Mouse (Mus musculus) A20 (cell line): ENCODE data around the gene Ptch2.

ENCODE experiments used
- DNase-seq: peaks from one replicate; pipeline ENCODE4 v3.0.0-alpha.2; 2011; ENCODE audit warnings: low read depth, low spot score

Gene Ptch2

DNA sequence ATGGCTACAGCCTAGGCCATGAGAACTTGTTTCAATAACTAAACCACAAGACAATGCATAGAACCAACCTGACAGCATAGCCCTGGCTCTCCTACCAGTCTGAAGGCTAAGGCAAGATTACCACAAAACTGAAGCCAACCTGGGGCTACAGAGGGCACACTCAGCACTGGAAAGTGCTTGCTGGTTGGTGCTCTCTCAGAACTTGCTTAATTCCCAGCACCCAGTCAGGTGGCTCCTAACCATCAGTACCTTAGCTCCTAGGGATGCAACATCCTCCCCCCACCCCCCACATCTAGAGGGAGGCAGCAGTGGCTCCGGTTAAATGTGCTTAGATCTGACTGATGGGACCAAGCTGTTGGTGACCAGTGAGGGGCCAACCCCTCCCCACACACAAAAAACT is 55.5 kb downstream of the Ptch2 start:
- no peak for DNase-seq

DNA sequence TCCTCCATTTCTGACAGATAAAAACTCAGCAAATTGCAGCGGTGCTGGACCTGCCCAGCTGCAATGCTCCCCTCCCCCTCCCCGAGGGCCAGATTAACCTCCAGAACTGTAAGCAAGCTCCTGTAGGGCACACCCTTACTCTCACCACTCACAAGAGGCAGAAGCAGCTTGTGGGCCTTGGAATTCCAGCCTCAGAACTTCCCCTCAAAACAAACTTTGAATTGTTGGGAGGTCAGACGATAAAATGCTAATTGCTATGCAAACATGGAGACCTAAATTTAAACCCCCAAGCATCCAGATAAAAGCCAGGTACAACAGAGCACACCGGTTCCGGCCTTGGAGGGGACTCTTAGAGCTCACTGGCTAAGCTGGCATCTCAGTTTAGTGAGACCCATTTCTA is 56.8 kb downstream of the Ptch2 start:
- no peak for DNase-seq

DNA sequence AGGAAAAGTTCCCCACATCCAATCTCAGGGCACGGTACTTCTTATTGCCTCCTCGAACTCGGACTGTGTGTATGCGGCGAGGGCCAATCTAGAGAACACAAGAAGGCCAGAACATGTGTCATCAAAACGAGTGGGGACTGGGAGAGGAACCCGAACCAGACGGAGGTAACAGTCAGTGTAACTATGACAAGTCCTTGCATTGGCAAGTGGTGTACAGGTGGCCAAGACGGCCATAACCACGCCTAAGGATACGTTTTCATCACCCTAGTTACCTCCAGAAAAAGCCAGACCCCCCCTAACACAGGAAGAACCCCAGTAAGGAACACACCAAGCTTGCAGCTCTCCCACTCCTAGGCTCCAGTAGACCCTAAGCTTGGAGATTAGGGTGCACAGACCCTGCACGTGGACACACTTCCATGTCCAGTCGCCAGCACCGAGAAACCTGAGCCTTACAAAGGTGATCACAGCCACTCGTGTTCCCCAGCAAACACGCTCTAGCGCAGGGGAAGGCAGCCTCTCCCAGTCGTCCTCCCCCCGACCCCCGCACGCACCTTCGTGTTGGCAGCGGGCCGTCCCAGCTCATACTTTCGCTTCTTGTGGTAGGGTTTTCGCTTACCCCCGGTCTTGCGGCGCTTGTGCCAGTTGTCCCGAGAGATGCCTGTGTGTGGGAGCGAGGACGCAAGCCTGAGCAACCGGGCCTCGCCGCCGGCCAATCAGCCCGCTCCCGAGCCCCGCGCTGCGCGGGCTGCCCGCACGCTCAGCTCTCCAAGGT is 59.3 kb downstream of the Ptch2 start:
- peak; percentile 41 for DNase-seq

DNA sequence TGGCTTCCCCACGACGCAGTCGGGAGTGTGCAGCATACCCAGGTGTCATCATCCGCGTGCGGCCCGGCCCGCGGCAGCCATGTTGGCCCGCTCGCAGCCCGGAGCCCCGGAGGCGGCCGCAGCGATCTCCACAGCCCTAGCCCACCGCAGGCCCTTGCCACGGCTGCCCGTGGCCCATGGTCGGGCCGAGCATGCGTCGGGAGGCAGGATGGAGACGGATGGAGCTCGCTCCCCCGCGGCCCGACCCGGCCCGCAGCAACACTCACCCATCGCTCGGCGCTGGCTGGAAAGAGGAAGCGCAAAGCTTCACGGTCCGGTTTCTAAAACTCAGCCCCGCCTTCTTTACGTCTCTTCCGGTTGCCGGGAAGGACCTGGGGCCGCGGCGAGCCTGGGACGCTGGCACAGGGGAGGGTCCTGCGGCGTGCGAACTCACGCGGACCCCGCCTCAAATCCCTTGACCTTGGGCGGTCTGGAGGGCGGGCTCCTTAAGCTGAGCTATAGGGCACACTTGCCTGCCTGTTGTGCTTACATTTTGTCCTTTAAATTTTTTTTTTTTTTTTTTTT is 60.0 kb downstream of the Ptch2 start, which contains the start of gene Rps8:
Rps8 (minus strand) TSS at position 452 of the 564 bp plus-strand sequence.
- DNase-seq, result peak; percentile 94

DNA sequence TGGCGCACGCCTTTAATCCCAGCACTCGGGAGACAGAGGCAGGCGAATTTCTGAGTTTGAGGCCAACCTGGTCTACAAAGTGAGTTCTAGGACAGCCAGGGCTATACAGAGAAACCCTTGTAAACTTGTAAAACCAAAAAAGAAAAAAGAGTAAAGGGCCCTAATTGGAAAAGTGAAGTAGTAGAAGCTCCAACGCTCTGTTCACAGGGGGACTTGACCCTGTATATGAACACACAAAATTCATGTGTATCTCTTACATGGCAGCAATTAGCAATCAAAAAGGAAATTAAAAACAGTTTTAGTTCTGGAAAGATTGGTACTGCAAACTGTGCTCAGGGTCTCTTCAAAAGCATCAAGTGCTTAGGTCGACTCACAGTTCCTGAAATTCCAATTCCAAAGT is 60.5 kb downstream of the Ptch2 start:
- DNase-seq, result peak; percentile 62

DNA sequence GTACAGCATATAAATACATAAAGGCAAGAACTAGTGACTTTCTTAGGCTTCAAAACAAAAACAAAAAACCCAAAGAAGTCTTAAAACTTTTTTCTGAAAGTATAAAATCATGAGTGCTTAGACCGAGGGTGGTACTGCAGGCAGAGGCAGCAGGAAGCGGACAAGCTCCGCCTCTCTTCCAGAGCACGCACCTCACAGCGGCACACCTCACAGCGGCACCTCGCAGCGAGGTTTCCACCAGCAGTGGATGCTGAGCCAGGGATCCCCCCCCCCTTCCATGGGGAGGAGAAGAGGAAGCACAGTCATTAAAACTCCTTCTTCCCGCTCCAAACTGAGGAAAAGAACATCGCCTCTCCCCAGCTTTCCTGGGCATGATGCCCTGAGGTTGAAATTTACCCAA is 63.8 kb downstream of the Ptch2 start:
- DNase-seq, result no peak

DNA sequence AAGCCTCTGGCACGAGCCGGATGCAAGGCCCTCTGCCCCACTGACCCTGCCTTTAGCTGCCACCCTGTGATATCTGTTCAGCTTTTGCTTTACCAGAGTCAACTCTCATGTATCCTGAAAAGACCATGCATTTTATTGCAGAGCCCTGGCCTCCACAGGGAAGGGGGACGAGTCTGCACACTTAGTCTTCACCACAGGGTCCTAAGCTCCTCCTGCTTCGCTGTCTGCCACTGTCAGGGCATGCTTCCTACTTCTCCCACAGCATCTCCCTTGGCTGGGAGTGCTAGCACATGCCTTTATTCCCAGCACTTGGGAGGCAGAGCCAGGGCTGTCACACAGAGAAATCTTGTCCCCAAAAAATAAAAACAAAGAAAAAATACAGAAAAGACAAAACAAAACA is 65.3 kb downstream of the Ptch2 start:
- DNase-seq, result no peak
